Mouse (Mus musculus) urinary bladder, adult 18-20 months (tissue): ENCODE data around the gene Cabp7.

Source experiments
- DNase-seq, 2 experiments: peaks; one replicate each; pipeline ENCODE4 v3.0.0; 2022; ENCODE audit warnings: low spot score in 2 of 2, mixed read lengths in 2 of 2

Cabp7 gene

GRCm38 (mm10) chr11:4746733-4747132, at the start of gene Cabp7:
Gene Cabp7 (minus strand): TSS chr11:4746778.
- DNase-seq, result no peak

DNA sequence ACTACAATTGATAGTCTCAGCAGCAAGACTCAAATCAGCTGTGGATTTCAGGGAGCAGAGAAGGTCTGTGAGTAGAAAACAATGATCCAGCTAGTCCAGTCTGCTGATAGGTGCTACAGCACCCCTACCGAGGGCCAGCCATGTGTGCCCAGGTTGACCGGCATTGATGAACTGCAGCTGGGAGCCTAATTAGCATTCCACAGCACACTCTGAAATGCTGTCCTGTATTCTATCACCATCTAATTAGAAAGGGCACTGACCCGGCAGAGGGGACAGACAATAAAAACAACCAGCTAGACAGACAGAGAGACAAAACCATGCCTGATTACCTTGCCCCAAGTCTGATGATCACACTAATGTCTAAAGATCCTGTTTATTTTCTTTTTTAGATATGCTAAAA, 46.4 kb upstream of the Cabp7 start:
- no peak for DNase-seq

GRCm38 (mm10) chr11:4791549-4791948, 45.0 kb upstream of the Cabp7 start:
- DNase-seq, result no peak

- DNase-seq, result no peak
Observed at GRCm38 (mm10) chr11:4789691-4790090, 43.1 kb upstream of the Cabp7 start.

DNA sequence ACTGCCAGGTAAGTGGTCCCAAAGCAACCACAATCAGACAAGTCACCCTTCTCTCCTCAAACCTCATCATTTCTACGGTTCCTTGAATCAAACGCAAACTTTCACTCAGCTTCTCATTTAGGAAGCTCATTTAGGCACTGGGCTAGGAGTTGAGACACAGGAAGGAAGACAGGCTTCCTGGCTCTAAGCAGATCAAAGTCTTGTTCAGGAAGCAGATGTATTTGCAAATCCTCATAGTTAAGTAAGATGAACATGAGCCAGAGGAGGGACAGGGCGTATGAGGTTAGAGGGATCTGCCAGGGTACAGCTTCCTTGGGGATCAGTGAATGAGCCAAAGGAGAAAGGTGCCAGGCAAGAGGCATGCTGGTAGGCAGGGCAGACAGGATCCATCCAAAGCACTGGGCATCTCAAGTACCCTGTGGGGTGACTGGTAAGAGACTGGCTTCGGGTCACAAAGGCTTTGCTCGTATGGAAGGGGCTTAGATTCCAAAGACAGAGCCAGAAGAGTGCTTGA, 38.1 kb upstream of the Cabp7 start:
- DNase-seq, result no peak

GRCm38 (mm10) chr11:4783116-4783515, 36.5 kb upstream of the Cabp7 start:
- DNase-seq, result no peak

- no peak for DNase-seq
Observed at GRCm38 (mm10) chr11:4780927-4781326, 34.3 kb upstream of the Cabp7 start.

- DNase-seq, result peak; percentile 13 to 66
Observed at GRCm38 (mm10) chr11:4772925-4773324, 26.3 kb upstream of the Cabp7 start.

GRCm38 (mm10) chr11:4771756-4772155, 25.2 kb upstream of the Cabp7 start:
- no peak for DNase-seq

- DNase-seq, result no peak
Observed at GRCm38 (mm10) chr11:4769881-4770280, 23.3 kb upstream of the Cabp7 start.

GRCm38 (mm10) chr11:4769293-4769692, 22.7 kb upstream of the Cabp7 start:
- DNase-seq, result no peak

DNA sequence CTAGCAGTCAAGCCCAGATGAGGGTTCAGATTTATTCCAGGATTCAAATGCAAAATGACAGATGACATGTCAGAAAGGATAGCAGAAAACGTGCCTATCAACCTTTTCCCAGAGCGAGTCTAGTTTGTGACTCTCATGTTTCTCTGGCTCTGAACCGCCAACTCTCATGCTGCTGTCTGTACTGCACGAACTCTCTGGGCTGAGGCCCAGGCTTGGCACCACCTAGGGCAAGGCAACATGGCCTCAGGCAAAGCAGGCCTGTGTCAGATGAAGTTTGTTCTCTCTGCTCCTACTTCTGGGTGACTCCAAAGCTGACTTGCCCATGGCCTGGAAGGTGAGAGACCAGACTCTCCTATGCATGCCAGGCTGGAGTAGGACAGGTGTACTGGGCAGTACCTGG, 21.8 kb upstream of the Cabp7 start:
- DNase-seq, result no peak

DNA sequence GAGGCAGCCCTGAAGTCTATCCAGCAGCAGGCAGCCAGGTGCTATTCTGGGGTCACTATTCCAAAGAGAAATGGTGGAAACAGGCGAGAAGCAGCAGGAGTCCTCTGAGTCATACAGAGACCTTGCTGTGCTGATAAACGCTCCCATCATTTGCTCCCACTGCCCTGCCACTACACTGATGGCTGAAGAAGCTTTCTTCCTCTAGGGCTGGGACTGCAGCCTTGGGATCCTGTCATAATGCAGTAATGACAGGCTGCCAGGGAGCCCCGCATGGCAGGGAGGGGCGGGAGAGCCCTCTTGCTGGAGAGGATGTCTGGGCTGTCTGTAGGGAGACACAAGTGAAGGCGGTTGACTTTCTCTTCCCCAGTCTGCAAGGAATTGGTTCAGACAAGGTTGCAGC, 17.9 kb upstream of the Cabp7 start:
- no peak for DNase-seq

DNA sequence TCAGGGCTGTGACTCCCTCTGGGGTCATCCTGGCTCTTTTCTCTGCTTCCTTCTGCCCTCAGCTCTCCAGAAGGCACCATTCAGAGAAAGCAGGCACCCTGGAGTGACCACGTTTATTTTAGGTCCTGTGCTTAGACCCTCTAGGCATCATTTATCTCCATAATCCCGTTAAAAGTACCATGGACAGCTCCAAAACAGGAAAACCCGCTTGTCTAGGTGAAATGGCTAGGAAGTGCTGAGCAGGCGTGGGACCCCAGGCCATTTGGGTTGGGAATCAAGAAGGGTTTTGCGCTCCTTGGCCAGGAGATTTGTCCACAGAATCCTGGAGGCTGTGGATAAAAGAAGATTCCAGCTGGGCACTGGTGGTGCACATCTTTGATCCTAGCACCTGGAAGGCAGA, 17.1 kb upstream of the Cabp7 start:
- DNase-seq, result no peak

GRCm38 (mm10) chr11:4762511-4762910, 15.9 kb upstream of the Cabp7 start:
- no peak for DNase-seq

DNA sequence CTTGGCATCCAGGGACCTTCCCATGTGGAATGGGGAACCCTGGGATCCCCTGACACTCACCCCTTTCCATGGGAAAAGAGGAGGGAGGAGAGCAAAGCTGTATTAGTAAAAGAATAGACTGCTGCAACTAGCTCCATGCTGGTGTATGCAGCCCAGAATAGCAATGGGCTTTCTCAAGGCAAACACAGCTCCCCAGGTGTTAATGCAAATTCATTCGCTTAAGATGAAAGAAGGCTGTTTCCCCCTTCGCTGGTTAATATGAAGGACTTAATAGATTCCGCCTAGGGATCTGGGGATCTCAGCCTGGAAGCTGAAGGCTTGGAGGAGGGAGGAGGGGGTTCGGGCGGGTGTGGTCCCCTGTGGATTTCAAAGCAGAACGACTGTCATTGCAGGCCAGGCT, 15.4 kb upstream of the Cabp7 start:
- no peak for DNase-seq

GRCm38 (mm10) chr11:4760438-4760837, 13.9 kb upstream of the Cabp7 start:
- DNase-seq, result no peak

- no peak for DNase-seq
Observed at GRCm38 (mm10) chr11:4757789-4758158, 11.2 kb upstream of the Cabp7 start.

GRCm38 (mm10) chr11:4756984-4757788, 10.6 kb upstream of the Cabp7 start:
- DNase-seq, result no peak

DNA sequence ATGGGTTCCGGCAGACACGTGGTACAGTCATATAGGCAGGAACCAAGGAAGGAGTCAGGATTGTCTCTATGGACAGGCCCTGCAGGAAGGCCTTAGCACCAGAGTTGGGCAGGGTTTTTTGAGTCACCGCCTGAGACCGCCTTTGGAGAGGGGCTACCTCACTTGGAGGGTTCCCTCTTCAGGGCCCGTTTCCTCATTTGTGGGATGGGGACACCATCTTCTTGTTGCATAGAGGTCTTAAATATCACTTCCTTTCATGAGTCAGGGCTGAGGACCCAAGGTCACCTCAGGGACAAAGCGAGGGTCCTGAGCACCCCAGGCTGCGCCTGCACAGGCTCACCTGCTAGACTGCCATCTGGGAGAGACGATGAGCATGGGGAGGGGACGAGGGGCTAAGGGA, 9.9 kb upstream of the Cabp7 start:
- DNase-seq, result no peak

GRCm38 (mm10) chr11:4754867-4755266, 8.3 kb upstream of the Cabp7 start:
- no peak for DNase-seq

GRCm38 (mm10) chr11:4754036-4754435, 7.5 kb upstream of the Cabp7 start:
- DNase-seq, result no peak

DNA sequence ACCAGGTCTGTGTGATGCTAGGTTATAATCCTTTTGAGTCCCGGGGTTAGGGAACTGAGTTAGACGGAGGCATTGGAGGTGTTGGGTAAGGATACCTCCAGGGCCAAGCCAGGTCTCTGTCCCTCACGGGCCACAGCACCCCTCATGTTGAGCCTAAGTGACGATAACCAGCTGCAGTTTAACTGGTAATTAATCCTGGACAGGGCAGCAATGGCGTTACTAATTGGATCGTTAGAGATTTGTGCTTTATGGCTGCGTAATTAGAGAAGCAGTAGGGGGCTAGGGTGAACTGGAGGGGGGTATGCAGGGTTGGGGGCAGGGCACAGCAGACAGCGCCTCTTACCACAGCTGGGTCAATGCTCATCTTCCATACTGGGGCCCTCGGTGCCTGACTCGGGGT, 6.3 kb upstream of the Cabp7 start:
- DNase-seq, result no peak

DNA sequence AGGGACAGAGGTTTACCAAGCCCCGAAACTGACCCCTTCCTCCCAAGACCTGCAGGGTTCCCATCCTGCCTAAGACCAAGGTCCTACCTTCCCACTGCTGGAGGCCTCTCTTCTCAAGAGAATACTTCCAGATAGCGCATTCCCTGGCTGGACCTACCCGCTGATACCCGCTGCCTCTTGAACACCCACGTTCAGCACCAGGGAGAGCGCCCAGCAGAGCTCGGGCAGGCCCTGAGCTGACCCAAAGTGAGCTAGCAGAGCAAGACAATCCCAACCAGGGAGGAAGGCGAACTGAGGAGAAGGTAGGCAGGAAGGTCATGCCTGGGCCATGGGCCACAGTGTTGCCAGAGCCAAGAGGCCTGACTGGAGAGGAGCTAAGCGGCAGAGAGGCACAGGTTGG, 3.7 kb upstream of the Cabp7 start:
- peak; percentile 50 to 51 for DNase-seq
